Mouse (Mus musculus) c-Kit-negative CD71-positive TER-119-positive erythroid progenitor cells, embryonic 14.5 days (primary cell): ENCODE data around the gene Ankrd52.
A peak's percentile ranks its signal among the peaks of the same experiment; 100 is the strongest.

Experiments used
- DNase-seq: peaks from one replicate; pipeline ENCODE4 v3.0.0-alpha.2; 2013; ENCODE audit warnings: low read depth, low spot score

The Ankrd52 gene

DNA sequence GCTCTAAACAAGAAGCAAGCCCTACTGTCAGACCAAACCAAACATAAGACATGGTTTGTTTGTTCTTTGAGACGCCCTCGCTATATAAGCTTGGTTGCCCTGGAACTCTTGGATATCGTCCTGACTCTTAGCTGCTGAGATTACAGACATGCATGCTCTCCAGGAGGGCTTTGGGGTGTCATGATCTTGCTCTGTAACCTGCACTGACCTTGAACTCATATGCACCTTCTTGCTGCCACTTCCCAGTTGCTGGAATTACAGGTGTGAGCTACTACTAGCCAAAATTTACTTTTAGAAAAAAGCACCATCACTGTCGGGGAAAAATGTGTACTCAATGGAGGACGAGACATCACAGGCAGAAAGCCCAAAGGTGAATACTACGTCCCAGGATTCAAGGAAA is 7.3 kb upstream of the Ankrd52 start:
- DNase-seq, result no peak

DNA sequence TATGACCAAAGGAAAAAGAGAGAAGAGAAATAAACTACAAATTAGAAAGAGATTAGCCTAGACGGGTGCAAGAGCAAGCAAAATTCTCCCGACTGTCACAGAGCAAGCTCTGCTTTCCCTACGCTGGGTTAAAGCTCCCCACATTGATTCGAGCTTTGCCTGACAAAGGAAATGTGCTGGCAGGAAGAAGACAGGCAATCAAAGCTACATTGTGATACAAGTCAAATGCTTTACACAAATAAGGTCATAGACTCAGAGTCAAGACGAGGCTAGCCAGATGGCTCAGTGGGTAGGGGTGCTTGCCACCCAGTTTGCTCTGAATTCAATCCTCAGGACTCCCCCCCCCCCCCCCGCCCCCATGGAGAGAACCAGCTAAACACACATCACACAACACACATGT is 6.9 kb upstream of the Ankrd52 start:
- no peak for DNase-seq

DNA sequence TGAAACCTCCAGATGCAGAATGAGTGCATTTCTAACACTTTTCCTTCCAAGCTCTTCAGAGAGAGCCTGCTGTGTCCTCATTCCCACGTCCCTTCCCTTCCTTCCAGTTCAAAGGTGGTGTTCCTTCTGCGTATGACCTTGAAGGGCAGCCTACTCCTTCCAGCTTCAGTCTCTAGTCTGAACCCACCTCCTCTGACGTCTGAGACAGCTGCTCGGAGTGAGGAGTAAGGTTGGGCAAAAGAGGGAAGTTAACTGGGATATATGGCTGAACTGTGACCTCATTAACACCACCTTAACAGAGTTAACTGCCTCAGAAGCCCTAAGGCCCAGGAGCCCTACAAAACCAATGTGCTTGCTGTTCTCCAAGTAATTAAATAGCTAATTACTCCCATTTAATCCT is 6.3 kb upstream of the Ankrd52 start:
- DNase-seq, result no peak

DNA sequence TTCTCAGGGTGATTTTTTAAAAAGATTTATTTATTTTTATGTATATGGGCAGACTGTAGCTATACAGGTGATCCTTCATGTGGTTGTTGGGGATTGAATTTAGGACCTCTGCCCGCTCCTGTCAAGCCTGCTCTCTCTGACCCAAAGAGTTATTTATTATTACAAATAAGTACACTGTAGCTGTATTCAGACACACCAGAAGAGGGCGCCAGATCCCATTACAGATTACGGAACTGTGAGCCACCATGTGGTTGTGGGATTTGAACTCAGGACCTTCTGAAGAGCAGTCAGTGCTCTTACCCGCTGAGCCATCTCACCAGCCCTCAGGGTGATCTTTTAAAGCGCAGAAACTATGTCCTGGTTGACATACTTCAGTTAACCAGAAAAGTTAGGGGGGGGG is 4.8 kb upstream of the Ankrd52 start:
- no peak for DNase-seq

DNA sequence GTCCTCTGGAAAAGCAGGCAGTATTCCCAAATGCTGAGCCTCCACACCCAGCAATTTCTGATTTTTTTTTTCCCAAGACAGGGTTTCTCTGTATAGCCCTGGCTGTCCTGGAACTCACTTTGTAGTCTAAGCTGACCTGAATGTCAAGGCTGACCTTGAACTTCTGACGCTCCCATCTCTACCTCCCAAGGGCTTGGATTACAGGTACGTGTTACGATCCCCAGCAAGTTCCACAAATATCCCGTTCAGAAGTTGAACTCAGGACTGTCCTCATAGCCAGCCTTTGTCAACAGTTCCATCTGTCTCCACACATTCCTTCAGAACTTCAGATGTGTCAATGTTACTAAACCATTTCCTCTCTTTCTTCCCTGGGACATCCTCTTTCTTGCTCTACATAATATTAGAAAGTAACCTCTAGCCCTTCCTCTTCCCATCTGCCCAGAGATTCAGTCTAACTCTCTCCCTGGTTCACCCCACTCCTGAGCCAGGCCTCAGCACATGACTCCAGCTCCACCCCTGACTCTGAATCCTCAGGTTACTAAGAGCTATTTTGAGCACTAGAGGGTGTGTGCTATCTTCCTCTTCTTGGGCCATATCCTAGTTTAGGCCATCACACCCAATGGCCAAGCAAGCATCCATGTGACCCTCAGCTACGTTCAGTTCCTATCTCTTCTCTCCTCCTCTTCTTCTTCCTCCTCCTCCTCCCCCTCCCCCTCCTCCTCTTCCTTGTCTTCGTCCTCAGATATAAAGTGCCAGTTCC is 3.7 kb upstream of the Ankrd52 start:
- no peak for DNase-seq

DNA sequence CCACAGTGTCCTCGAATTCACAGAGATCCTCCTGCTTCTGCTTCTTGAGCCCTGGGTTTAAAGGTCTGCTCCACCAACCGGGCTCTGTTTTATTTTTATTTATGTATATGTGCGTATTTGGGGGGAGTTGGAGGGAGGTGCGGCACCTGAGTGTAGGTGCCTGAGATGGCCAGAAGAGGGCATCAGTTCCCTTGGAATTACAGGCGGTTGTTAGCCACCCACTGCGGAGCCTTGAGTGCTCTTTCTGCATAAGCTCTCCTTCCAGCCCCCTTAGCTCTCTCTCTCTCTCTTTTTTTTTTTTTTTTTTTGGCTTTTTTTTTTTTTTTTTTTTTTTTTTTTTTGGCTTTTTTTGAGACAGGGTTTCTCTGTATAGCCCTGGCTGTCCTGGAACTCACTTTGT is 2.5 kb upstream of the Ankrd52 start:
- no peak for DNase-seq

DNA sequence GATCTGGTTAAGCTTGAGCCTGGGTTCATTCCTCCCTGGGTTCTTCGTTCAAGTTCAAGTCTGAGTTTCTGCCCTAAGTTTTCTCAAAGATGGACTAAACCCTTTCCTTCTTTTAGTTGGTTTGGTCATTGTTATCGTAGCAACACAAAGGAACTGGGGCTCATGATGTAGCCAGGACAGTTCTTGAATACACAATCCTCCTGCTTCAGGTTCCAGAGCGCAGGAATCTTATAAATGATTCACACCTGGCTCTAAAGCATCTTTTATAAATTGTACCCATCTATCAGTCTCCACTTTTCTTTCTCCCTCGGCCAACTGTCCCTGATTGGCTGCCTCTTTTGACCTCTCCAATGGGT is 838 bp upstream of the Ankrd52 start:
- DNase-seq, result no peak

DNA sequence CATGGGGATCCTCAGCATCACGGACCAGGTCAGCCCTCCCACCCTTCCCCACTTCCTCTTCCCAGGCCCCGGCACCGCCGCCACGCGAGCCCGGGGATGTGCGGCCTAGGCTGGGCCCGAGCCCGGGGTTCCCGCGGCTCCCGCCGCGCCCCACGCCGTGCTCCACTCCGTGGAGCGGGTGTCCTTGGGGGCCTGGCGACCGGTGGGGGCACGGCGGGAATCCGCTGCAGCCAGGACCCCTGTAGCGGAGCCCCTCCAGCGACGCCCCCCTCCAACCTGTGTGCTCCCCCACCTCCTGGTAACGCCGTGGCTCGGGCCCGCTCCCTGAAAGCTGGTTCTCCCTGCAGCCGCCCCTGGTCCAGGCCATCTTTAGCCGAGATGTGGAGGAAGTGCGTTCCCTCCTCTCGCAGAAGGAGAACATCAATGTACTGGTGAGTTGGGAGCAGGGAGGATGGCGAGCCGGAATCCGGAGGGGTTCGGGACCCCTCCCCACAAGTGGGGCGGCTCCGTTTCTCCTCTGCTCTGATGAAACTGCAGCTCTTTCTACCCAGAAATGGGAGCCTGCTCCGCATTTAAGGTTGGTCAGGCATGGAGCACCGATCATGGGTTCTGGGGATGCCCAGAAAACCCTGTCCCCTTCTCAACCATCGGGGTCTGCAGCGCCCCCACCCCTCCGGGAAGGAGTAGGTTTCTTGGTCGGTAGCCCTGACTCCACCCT is 466 bp downstream of the Ankrd52 start:
- DNase-seq, result no peak

DNA sequence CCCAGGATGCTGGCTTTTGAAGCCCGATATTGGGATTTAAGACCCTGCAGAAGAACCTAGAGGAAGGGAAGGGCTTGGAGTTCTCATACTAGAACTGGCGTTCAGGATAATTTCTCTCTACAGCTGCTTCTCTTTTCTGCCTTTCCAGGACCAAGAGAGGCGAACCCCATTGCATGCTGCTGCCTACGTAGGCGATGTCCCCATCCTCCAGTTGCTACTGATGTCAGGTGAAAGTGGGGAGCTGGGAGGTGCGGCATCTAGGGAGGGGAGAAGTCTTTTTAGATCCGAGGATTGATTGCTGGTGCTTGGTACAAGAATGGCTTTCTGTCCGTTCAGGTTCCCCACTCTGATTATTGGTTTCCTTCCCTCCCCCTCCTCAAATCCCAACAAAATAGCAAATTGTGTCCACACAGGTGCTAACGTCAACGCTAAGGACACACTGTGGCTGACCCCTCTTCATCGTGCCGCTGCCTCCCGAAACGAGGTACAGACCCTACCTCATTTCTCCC is 1.1 kb downstream of the Ankrd52 start:
- no peak for DNase-seq

DNA sequence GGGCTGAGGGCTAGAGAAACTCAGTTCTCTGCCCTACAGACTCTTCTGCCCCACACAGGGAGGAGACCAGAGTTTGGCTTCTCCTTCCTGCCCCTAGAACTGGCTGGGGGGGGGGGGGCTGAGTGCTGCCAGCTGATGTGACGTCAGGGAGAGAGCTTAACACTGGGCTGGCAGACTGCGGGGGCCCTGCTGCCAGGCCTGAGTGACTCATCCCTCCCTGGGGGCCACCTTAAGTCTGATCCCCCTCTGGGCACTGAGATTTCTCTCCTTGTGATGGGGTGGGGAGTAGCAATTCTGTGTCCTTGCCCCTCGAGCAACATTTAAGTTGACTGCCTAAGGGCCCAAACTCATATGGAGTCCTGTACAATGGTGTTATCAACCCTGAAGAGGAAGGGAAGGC is 1.5 kb downstream of the Ankrd52 start:
- no peak for DNase-seq

DNA sequence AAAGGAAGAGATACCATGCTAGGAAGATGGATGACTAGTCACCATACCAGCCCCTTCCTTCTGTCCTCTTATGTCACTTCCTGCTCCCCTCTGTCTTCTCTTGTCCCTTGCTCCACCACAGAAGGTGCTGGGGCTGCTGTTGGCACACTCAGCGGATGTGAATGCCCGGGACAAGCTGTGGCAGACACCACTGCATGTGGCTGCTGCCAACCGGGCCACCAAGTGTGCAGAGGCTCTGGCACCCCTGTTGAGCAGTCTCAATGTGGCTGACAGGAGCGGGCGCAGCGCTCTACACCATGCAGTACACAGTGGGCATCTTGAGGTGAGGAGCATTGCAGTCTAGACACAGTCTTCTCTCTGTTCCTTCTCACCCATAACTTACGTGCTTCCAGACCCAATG is 2.3 kb downstream of the Ankrd52 start:
- DNase-seq, result no peak

DNA sequence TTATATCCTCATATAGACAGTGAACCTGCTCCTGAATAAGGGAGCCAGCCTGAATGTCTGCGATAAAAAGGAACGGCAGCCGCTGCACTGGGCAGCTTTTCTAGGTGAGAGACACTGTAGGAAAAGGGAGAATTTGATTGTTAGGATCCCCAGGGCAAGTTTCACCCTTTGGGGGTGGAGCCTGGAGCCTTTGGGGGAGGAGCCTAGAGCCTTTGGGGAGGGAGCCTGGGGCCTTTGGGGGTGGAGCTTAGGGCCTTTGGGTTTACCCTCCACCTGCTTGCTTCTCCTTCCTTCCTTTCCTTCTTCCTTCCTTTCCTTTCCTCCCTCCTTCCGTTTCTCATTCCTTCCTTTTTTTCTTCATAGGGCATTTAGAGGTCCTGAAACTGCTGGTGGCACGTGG is 3.6 kb downstream of the Ankrd52 start:
- DNase-seq, result peak; percentile 28

DNA sequence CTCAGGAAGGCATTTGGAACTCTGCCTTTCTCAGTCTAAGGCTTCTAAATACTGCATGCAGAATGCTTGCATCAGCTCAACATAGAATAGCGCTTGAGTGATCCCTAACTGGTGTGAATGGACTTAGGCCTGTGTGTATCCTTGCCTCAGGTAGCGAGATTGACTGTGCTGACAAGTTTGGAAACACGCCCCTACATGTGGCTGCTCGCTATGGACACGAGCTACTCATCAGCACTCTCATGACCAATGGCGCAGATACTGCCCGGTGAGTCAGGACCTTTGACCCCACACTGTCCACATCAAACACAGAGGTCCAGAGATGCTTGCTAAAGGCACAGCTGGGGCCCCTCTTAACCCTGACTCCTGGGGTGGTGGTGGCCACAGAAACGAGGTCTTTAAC is 5.6 kb downstream of the Ankrd52 start:
- no peak for DNase-seq

DNA sequence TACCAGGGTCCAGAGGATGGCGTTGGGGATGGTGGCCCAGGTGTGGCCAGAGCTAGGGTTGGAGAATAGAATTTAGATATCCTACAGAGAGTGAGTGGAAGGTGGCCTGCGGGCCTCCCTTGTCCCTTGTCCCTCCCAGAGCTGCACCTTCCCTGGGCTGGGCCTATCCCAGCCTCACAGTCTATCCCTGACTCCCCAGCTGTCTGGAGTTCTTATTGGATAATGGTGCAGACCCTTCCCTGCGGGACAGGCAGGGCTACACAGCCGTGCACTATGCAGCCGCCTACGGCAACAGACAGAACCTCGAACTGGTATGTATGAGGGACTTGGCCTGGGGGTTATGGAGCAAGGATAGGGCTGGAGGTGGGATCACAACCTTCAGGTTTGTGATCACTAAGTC is 9.0 kb downstream of the Ankrd52 start:
- no peak for DNase-seq

DNA sequence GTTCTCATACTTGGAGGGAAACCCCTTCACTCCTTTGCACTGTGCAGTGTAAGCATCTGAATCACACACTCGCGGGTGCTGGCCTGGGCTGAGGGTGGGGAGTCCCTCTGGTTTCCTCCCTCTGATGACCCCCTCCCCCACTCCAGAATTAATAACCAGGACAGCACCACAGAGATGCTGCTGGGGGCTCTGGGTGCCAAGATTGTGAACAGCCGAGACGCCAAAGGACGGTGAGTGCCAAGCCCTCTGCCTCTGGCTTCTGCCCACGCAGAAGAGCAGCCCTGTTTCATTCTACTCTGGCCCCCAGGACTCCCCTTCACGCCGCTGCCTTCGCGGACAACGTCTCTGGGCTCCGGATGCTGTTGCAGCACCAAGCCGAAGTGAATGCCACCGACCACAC is 12.0 kb downstream of the Ankrd52 start:
- DNase-seq, result no peak

DNA sequence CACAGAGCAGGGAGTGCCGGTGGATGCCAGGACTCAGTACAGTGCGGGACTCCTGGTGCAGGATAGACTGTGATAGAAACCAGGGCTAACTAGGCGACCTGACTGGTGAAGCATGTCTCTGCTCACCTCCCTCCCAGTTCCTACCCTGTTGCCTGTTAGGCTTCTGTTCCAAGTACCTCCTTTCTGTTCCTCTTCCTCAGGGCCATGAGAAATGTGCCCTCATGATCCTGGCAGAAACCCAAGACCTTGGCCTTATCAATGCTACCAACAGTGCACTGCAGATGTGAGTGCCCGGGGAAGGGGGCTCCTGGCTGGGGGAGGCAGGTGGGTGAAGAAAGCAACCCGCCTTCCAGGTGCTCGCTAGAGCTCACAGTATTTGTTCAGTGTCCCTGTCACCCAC is 12.7 kb downstream of the Ankrd52 start:
- DNase-seq, result no peak

DNA sequence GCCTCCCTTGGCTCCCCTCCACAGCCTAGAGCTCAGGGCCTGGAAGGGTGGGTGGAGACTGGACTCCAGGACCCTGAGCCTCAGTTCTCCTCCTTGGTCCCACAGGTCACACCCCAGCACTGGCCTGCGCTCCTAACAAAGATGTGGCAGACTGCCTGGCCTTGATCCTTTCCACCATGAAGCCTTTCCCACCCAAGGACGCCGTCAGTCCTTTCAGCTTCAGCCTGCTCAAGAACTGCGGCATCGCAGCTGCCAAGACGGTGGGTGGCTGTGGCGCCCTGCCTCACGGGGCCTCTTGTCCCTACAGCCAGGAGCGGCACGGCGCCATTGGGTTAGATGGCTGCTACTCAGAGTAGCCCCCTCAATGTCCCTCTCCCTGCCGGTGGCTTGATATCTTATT is 13.5 kb downstream of the Ankrd52 start:
- no peak for DNase-seq

DNA sequence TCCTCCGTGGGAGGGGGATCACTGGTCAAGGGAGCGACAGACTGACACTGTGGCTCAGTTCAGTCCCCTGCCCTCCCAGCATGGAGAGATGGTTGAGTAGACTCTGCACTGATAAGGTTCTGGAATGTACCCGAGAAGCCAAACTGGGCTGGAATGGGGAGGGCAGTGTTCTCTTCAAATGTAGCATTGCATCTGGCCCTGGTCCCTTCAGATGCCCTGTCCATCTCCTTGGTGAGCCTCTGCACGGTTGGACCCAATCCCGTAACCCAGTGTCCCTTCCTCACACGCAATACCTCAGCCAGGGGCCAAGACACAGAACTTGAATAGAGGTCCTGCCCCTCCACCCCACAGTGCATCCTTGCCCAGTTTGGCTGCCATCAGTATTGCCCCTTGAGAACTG is 14.9 kb downstream of the Ankrd52 start:
- DNase-seq, result no peak

DNA sequence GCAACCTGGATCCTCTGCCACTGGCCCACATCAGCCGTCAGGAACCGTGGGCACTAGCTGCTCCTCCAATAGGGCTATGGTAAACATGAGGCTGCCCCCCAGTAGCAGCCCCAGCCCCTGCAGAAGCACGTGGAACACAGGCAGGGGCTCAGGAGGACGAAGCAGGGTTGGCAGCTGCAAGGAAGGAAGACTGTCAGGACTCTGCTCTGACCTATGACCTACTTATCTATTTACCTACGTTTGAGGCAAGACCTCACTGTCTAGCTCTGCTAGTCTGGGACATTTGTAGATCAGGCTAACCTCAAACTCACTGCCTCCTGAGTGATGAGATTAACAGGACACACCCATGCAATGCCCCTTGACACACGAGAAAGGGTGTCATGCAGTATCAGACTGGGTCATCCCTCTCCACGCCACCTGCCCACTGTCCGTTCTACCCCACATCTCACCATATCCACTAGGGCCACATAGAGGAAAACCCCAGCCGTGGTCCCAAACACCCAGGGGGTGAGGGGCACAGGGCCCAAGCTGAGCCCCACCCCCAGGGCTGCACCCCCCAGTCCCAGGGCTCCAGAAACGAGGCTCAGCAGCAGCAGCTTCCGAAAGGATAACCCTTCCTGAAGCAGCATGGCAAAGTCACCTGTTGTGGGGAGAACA is 19.2 kb downstream of the Ankrd52 start:
- DNase-seq, result no peak

DNA sequence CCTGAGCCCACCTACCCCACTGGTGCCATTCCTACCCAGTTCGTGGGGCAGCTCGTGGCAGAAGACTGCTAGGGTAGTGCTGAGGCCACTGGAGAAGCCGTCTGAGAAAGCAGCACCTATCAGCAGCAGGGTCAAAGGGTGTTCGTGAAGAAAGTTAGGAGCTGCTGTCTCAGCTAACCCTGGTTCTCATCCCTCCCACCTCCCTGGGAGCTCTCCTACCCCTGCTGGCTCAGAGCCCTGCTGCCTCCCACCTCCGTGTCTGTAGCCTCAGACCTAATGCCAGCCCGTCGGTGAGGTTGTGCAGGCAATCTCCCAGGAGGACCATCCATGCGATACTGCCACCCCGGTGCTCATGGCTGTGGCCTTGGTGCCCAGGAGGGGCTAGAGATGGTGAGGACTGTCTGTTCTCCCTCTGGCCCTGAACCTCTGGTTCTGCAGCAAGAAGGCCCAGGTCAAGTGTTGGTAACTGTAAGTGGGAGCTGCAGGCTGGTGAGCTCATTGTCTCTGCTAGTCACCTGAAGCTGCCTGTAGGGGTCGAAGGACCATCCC is 19.9 kb downstream of the Ankrd52 start:
- no peak for DNase-seq

DNA sequence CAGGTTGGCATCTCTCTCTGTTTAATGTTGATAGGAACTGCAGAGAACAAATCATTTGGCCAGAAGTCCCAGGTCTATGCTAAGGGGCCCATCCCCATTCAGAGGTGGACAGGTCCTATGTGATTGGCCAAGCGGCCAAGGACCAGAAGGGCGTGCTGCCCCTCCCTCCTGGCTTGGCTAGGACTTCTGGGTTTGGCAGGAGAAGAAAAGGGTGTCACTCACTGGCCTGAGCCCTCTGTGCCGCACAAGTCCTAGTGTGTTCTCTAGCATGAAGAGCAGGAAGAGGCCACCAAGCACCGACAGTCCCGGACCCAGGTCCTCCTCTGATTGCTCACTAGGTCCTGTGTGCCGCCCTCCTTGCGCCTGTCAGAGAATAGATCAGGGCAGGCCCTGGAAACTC is 20.6 kb downstream of the Ankrd52 start:
- DNase-seq, result no peak

DNA sequence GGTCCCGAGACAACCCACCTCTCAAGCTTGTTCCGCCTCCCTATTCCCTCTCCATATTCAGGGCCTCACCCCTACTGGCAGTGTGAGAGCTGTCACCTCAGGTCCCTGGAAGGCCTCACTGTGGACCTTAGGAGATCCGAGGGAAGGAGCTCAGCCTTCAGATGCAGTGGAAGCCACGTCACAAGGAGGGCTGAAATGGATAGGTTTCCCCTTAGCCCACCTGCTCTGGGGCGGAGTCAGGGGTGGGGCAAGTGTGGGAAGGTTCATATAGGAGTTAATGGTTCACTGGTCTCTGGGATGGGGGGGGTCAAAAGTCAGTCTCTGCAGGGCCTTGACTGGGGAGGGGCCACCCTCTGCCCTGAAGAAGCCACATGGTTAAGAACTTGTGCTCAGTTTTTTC is 23.4 kb downstream of the Ankrd52 start:
- no peak for DNase-seq

DNA sequence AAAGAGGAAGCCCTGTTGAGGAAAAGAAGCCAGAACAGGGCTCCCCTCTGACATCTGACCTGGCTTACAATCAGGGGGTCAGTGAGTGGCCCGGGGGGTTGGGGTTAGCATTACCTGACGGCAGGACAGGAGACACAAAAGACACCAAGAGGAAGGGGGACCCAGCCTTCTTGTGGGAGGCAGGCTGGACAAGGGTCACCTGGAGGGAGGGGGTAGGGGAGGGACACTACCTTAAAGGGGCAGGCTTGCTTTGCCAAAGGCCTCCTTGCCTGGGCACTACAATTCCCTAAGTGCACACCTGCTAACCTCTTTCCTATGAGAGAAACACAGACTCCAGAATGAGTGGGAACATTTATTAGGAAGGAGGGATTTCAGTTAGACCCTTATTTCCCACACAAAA is 24.1 kb downstream of the Ankrd52 start, which contains the start of gene Slc39a5:
TSS of gene Slc39a5 (minus strand) at position 174 of the 400 bp plus-strand sequence.
- no peak for DNase-seq
